Mouse (Mus musculus) lung, adult 2 months (tissue): ENCODE measurements around the gene Vwce.

ENCODE experiments used
- CTCF ChIP-seq: fragments of 200-500 bp; IDR thresholded peaks from 2 replicates; pipeline ENCODE4 v1.5.1; 2011; ENCODE audit warnings: mild to moderate bottlenecking, low read length, control low read depth; ENCODE audit not compliant: insufficient read depth
- POLR2A ChIP-seq: fragments of 200-500 bp; IDR thresholded peaks from 2 replicates; pipeline ENCODE4 v1.6.1; 2011; ENCODE audit warnings: low read depth, mild to moderate bottlenecking, control low read depth, low read length, borderline replicate concordance; ENCODE audit errors: extremely low read depth

- TF ChIP-seq CTCF (no peak), POLR2A (no peak)
These were observed 58.3 kb downstream of the Vwce start for GRCm38 (mm10) chr19:10692361-10692760.
